Mouse (Mus musculus) layer of hippocampus, adult 18-20 months (tissue): Measurements from ENCODE around the gene Mst1r. TPM values are rescaled to one million over a fixed set of nuclear protein-coding genes. Genes with fewer than 3 reads are reported as not detected.

Source experiments
- DNase-seq, 2 experiments: peaks; one replicate each; pipeline ENCODE4 v3.0.0; 2022; ENCODE audit warnings: low spot score in 2 of 2
- total RNA-seq, 2 experiments: library from RNA; stranded (reverse); gene quantifications; 2 replicates each; pipeline ENCODE4 v1.2.3; 2021

Mst1r gene
- total RNA-seq, 2 experiments from 2014 or later: 1.9 TPM

DNA sequence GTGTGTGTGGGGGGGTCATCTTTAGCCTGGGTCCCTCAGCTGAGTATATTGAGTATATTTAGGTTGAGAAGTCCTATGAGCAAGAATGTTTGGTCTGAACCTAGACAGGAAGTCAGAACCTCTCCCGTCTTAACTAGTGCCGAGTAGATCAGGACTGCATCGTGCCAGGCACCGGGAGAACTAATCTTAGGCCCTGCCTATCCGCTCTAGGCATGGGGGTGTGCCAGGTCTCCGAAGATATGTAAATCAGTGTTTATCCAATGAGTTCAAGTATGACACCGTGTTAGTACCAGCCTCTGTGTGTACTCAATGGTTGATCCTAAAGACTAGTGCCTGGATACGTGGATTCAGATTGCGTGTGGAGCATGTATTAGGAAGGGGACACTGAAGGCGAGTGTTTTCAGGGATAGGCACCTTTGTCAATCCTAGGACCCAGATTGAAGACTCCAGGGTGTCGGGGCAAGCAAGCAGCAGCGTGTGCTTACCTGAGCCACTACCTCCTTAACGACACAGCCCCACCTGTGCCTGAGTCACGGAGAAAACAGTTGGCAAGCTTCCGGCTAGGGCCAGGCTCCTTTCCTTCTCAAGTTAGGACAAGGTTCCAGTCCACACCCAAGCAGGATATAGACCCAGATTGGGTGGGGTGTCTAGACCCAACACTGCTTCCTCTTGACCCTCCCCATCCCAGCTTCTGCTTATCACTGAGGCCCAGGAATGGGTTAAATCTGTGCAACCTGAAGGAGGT, 3.5 kb downstream of the Mst1r start:
- no peak for DNase-seq

DNA sequence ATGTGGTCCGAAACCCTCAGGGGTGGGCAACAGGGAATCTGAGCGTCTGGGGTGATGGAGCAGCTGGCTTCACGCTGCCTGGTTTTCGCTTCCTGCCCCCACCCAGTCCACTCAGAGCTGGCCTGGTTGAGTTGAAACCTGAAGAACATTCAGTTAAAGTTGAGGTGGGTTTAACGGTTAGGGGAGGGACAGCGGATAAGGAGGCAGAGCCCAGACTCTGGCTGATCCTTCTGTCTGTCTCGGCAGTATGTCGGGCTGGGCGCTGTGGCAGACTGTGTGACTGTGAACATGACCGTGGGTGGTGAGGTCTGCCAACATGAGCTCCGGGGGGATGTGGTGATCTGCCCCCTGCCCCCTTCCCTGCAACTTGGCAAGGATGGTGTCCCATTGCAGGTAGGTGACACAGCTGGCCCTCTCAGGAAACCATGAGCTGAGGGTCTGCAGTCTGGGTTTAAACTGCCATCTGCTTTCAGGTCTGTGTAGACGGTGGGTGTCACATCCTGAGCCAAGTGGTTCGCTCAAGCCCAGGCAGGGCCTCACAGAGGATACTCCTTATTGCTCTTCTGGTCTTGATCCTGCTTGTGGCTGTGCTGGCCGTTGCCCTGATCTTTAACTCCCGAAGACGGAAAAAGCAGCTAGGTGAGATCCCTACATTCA, 8.2 kb downstream of the Mst1r start:
- DNase-seq: no peak

DNA sequence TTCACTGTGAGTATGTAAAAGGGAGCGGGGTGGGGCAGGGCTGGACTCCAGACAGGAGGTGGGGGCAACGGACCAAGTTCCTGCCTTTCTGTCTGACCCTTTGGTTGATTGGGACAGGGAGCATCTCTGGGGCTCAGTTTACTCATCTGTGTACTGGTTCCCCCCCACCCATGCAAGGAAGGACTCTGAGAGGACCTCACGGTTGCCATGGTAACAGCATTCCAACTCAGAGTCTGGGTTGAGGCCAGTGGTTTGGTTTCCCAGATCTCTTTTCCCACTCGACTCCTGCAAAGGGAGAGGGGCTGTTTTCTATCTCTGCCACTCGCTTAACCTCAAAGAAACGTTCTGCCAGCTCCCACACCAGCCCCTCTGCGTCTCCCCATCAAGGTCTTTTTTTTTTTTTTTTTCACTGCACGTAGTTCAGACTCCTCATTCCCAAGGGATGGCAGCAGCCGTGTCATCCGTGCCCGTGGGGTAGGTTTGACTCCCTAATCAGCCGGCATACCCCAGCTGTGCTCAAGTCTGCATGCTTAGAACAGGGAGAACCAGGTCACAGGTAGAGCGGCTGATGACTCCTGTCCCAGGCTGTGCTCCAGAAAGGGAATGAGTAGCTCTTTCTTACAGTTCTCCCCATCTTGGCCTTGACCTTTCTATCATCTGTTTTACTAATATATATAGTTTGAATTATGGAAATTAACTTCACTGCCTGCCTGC, 11.4 kb downstream of the Mst1r start:
- DNase-seq: no peak

DNA sequence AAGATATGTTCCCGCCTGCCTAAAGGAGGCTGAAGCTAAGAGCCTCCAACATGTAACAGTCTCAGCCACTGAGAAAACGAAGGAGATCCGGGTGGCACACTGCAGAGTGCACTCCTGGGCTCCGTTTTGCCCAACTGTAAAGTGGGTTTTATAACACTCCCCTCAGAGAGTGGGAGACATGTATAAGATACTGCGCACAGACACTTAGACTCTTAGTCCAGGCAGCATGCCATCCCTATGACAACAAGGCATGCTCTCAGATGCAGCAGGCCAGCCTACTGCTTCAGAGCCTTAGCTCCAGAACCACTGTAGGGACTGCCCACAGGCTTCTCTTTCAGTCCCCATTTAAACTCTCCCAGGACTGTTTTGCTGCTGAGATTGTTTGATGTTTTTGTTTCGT, 12.2 kb downstream of the Mst1r start:
- no peak for DNase-seq

DNA sequence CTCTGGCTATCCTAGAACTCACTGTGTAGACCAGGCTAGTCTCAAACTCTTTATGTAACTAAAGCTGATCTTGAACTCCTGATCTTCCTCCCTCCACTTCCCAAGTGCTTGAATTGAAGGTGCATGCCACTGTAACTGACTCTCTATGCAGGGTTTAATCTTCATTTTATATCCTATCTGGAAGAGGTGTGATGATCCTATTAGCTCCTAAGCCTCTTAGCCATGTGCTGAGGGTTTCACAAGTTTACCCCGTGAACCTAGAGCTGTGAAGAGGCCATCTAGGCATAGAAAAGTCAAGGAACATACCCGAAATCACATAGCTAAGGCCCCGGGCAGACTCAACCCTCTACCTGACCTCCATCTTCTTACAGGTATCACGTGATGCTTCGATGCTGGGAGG, 12.8 kb downstream of the Mst1r start:
- DNase-seq: no peak

DNA sequence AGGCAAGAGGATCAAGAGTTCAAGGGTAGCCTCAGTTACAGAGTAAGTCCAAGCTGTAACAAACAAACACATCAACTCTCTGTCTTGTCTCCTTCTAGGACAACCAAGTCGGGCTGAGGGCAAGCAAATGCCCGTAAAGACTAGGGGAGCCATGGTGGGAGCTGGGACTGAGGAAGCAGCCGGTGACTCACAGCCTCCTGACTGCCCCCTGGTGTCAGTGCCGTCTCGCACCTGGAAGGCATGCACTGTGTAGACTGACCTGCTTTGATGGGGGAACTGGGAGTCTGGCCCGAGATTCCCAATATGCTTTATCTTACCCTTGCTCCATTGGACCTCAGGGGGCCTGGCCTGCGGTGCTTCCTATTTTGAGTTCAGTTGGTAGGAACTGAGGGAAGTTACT, 16.3 kb downstream of the Mst1r start:
- DNase-seq: no peak

DNA sequence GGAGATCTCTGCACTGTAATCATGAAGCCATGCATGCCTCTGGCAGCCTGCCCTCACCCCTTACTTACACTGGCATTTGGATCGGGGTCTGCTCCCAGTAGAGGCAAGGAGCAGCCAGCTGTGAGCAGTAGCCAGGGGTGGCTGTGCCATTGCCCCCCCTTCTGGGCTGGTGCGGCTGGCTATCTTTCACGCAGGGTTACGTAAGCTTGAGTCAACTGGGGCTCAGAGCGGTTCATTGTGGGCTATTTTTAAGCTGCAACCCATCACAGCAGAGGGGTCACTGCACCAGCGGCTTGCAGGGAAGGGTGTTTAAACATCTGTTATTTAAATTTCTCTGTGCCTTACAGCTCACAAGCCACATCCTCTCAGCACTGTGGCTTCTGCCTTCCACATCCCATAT, 17.3 kb downstream of the Mst1r start:
- DNase-seq: no peak

DNA sequence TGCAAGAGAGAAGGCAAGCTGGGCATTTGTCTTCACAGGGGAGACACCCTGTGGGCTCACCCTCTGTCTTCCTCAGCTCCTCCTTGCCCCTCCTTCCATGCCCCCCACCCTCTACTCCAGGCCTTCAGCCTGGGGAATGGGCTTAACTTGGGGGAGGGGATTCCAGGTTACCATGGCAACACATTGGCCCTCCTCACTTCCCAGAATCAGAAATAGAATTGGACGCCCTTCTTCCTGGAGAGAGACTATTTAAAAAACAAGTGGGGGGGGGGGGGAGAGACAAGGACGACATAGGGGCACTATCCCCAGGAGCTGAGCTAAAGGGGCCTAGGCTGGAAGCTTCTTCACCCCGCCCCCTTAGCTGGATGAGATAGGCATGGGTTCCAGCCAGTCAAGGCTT, 18.6 kb downstream of the Mst1r start:
- DNase-seq: no peak

DNA sequence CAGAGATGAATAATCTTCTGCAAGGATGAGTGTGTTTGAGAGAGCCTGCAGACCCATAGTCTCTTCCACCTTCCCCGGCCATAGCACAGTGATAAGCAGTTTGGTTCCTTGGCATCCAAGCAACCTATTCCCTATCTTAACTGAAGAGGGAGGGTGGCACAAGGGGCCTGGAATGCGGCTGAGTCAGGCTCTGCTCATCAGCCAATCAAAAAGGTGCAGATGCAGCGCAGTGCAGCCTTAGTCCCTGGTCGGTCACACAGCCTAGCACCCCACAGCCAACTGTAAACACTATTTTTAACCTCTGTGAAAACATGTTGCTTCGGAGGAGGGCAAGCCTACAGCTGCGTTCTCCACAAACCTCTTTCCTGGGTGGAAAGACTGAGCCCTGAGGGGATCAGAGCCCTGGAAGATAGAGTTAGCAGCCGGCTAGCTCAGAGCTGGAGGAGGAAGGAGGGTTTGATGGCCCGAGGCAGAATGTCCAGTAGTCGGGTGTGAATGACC, 20.3 kb downstream of the Mst1r start:
- peak in 1 of 2 experiments; percentile 47 for DNase-seq

DNA sequence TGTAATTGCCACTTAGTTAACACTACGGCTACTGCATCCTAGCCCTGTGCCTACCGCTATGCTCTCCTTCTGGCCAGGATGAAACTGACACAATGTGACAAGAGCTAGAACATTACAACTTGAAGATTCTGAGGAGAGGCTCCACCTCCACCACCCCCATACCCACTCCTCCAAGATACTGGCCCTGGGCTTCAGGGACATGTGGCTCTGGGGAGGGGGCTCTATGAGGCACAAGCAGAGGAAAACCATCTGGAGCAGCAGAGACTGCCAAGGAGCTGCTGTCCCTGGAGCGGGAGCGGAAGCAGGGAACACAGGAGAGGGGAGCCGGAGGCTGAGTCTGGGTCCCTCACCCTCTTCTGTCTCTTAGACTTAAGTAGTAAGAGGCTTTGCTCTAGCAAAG, 21.1 kb downstream of the Mst1r start:
- DNase-seq: peak; percentile 48 to 55

DNA sequence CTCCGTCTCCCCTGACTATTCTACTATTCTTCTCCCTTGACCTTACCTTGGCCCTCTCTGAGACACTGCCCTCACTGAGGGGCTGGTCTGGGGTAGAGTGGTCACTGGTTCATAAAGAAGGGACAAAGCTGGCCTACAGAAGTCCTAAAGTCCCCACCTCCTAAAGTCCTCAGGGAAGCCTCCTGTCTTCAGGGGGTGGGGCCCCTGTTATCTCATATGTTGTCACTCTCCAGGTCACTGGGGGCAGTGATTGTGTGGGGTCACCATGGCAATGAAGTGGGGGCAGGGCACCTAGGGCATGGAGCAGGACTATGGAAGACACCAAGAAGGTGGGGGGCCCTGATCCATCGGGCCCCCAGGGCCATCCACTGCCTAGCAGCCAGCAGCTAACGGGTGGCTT, 21.5 kb downstream of the Mst1r start, which contains the start of gene Actl11:
TSS of gene Actl11 (plus strand) at position 301 of the 400 bp plus-strand sequence.
- DNase-seq: no peak

DNA sequence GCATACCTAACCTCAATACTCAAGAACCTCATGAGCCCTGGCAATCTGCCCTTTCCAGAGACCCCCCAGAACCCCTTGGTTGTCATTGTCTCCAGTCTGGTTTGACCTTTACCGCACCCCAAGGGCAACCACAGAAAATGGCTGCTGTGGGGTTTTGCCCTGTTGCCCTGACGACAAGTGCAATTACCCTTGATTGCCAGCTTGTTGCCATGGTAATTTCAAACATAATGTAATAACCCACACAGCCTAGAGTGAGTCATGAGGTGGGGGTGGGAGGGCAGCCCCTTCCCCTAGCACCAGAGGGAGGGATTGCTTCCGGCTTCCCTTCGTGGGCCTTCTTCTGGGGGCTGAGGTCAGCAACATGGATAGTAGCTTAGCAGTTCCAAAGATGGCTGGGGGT, 25.5 kb downstream of the Mst1r start:
- peak in 1 of 2 experiments; percentile 60 for DNase-seq

DNA sequence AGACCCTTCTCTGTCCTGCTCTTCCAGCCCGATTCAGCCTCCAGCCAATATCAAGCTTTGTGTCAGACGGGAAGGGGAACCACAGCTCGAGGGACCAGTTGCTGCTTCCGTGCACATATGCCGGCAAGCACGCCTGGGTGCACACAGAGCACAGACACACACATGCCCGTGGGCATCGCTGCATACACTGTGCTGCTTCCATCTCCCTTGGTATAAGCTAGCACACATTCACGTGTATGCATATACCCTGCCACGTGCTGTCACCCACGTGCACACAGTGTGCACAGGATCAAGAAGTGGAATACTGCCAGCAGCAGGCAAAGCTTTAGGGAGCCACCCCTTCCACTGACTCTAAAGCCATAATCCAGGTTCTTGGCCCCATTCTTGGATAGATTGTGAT, 27.5 kb downstream of the Mst1r start:
- peak; percentile 31 to 54 for DNase-seq

DNA sequence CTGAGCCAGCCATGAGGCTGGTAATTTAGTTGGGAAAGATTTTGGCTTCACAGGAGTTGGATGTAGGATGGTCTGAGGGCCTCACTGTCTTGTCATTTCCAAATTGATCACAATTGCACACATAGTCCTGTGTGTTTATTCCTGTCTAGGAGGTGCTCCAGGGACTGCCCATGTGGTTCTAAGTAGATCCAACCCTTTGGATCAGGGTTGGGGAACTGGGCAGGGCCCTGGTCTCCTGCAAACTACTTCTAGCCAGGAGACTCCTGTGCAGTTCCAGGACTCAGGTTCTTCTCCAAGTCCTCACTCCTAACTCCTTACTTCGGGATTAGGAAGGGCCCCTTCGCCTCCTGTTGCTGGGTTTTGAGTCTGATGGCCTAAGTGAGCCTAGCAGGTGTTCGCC, 28.7 kb downstream of the Mst1r start, which contains the start of gene Camkv:
TSS of gene Camkv (plus strand) at position 301 of the 400 bp plus-strand sequence.
- no peak for DNase-seq

DNA sequence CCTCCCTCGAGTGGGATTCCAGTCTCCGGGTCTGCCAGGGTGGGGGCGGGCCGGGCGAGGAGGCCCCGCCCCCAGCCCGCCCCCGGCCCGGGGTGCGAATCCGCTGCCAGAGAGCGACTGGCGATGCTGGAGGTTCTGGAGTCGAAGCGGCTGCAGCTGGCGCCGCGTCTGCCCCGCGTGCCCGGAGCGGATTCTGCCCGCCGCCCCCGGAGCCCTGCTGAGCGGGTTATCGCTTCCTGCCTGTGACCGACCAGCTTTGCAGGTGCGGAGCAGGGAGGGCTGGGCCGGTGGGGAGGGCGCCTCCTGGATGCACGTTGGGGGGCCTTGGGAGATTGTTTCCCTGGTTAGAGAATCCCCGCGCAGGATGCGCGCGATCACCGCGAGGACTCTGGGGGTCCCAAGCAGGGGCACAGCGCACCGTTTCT, 29.1 kb downstream of the Mst1r start:
- peak; percentile 59 to 74 for DNase-seq

DNA sequence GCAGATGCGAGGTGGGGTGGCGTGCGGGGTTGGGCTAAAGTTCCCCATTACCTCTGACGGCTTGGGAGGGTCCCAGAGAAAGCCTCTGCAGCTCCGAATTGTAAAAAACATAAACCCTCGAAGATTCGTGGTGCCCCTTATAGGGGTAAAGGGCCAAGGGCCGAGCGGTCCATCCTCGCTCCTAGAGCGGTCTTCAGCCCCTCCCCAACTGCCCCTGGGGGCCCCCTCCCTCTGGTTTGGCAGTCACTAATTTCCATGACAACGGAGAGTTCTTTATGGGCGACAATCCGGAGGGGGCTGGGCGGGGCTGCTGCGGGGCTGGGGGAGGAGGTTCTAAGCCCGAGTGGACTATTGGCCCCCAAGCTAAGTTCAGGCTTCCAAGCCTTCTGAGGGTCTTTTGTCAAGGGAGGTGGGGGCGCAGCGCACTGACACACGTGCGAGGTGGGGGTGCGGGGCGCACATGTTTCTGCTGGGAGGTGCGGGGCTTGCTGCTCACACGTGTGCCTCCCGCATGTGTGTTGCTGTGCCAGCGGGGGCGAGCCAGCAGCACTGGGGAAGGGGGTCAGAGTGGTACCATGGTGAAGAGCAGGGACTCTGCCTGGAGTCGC, 29.6 kb downstream of the Mst1r start:
- peak; percentile 60 to 67 for DNase-seq

DNA sequence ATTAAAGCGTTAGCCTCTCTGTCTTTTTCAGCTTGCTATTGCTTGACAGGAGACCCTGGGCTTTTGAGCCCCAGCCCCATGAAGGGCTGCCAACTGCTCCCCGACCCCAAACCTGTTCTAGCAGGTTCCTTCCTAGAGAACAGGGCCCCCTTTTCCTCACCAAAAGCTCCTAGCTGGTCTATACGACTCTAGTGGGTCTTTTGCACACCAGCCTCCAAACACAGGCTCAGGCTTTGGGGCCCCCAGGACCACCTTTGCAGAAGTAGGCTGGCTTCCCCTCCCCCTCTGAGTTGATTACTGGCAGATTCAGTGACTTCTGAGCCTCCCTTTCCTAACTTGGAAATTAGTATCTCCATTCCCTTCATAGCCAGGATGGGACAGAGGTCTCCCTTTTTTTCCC, 30.2 kb downstream of the Mst1r start:
- no peak for DNase-seq

DNA sequence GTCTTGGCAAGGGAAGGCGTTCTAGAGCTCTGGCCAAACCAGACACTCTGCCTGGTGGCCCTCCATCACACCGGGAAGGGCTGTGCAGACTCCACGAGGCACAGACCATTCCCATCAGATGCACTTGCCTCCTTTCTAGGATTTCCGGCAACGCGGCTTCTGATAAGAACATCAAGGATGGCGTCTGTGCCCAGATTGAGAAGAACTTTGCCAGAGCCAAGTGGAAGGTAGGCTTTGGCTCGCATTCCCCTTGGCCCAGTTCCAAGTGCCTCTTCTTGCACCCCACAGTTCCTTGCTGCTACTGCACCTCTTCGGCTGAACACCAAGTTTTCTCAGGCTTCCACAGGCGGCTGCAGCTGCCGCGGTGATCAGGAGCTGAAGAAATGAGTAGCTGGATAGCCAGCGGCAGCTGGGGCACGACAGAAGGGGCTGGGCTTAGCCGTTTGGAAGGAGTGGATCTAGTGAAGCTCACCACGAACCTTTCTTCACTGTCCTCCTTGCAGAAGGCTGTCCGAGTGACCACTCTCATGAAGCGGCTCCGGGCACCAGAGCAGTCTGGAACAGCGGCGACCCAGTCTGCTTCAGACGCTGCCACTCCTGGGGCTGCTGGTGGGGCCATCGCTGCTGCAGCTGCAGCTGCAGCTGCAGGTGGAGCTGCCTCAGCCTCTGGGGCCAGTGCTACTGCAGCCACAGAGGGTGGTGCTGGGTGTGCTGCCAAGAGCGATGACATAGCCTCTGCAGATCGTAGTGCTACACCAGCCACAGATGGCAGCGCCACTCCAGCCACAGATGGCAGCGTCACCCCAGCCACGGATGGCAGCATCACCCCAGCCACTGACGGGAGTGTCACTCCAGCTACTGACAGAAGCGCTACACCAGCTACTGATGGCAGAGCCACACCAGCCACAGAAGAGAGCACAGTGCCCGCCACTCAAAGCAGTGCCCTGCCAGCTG, 40.8 kb downstream of the Mst1r start:
- peak in 1 of 2 experiments; percentile 43 for DNase-seq

DNA sequence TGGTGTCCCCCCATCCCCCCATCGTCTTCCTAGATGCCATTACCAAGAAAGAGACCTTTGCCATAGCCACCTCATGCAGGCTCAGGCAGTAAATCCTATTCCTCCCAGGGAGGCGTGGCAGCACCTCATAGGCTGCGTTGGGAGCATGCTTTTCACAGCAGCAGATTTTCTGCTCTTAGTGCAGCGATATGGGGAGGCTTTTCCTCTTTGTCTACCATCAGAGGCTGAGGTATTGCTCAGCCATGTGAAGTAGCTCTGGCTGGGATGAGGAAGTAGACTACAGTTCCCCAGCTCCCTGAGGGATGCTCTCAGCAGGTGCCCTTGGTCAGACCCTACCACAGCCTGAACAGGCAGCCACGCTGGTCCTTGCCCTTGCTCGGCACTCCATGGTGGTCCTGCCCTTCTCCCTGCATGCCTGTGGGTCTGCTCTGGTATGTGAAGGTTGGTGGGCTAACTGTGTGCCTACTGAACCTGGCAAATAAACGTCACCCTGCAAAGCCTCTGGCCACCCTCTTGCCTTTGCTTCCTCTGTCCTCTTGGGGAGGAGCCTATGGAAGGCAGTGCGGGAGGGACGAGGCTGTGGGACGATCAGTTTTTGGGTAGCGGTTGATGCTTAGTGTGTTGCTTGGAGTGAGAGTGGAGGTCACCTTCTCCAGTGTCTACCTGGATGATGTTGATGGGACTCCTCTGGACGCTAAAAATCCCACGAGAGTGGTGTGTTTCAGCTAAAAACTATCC, 42.7 kb downstream of the Mst1r start:
- DNase-seq: no peak

DNA sequence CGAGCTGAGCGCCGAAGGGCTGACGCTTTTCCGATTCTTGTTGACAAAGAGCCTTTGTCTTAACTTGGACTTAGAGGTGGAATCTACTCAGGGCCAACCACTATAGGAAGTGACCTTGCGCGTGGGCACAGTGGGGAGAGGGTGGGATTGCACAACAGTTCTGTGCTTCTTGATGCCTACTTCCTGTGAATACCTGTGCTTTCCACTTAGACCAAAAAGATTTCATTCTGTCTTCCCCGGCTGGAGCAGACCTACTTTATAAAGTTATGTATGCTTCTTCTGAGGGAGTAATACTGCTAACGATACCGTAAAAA, 43.2 kb downstream of the Mst1r start, which contains the start of gene Traip:
TSS of gene Traip (plus strand) at position 215 of the 314 bp plus-strand sequence.
- DNase-seq: no peak
